Mouse (Mus musculus) lung, postnatal 0 days (tissue): ENCODE data around the gene Galm. TPM values are rescaled to one million over a fixed set of nuclear protein-coding genes. Genes with fewer than 3 reads are reported as not detected.

Experiments used
- ATAC-seq: fragments of 200-750 bp; cut with Nextera tagmentation; 2 replicates; pipeline ENCODE4 v1.8.0; 2017; ENCODE audit warnings: moderate library complexity
- DNase-seq: peaks from one replicate; pipeline ENCODE4 v3.0.0-alpha.2; 2016; ENCODE audit warnings: low spot score
- H3K27ac ChIP-seq: fragments of 300-500 bp; sonication (generic); 2 replicates; pipeline ENCODE4 v1.5.1; 2014; ENCODE audit warnings: antibody characterized with exemption, mild to moderate bottlenecking, low read length, mixed read lengths
- H3K27me3 ChIP-seq: fragments of 300-500 bp; sonication (generic); replicated peaks from 2 replicates; pipeline ENCODE4 v1.6.1; 2014; ENCODE audit warnings: low read length, mixed read lengths; ENCODE audit not compliant: insufficient read depth
- H3K36me3 ChIP-seq: fragments of 300-500 bp; sonication (generic); 2 replicates; pipeline ENCODE4 v1.6.1; 2014; ENCODE audit warnings: low read length, mixed read lengths; ENCODE audit not compliant: insufficient read depth
- H3K4me1 ChIP-seq: fragments of 300-500 bp; sonication (generic); 2 replicates; pipeline ENCODE4 v1.6.1; 2014; ENCODE audit warnings: antibody characterized with exemption, low read depth, low read length, mixed read lengths; ENCODE audit not compliant: insufficient read depth
- H3K4me2 ChIP-seq: fragments of 300-500 bp; sonication (generic); replicated peaks from 2 replicates; pipeline ENCODE4 v1.6.1; 2014; ENCODE audit warnings: low read depth, mild to moderate bottlenecking, low read length, moderate library complexity, mixed read lengths
- H3K4me3 ChIP-seq: fragments of 300-500 bp; sonication (generic); 2 replicates; pipeline ENCODE4 v1.5.1; 2014; ENCODE audit warnings: low read depth, low read length
- H3K9ac ChIP-seq: fragments of 300-500 bp; sonication (generic); replicated peaks from 2 replicates; pipeline ENCODE4 v1.6.1; 2014; ENCODE audit warnings: low read depth, mild to moderate bottlenecking
- H3K9me3 ChIP-seq: fragments of 300-500 bp; sonication (generic); 2 replicates; pipeline ENCODE4 v1.6.1; 2016; ENCODE audit warnings: low read length, mixed read lengths
- CTCF ChIP-seq: IDR thresholded peaks from 2 replicates; pipeline ENCODE4 v1.5.1; 2016; ENCODE audit warnings: antibody characterized with exemption, mild to moderate bottlenecking
- EP300 ChIP-seq: IDR thresholded peaks from 2 replicates; pipeline ENCODE4 v1.6.1; 2016; ENCODE audit warnings: antibody characterized with exemption, mild to moderate bottlenecking, control low read depth
- WGBS: fragments of 180-500 bp; shearing (Covaris S2); extraction: QIAGEN DNeasy Blood & Tissue Kit; methylation state at CpG from one replicate; pipeline ENCODE4 v1.1.7; 2014; 5-methylcytosine and 5-hydroxymethylcytosine counted together
- polyA plus RNA-seq: library from polyadenylated mRNA; unstranded; fragments of >200 nt; fragmentation: Nextera tagmentation; extraction: Ambion mirVana; gene quantifications from 2 replicates; pipeline ENCODE4 v1.2.1, GENCODE M21; 2015

Galm gene
- 7.5 and 8.6 TPM in 2 replicates for polyA plus RNA-seq

DNA sequence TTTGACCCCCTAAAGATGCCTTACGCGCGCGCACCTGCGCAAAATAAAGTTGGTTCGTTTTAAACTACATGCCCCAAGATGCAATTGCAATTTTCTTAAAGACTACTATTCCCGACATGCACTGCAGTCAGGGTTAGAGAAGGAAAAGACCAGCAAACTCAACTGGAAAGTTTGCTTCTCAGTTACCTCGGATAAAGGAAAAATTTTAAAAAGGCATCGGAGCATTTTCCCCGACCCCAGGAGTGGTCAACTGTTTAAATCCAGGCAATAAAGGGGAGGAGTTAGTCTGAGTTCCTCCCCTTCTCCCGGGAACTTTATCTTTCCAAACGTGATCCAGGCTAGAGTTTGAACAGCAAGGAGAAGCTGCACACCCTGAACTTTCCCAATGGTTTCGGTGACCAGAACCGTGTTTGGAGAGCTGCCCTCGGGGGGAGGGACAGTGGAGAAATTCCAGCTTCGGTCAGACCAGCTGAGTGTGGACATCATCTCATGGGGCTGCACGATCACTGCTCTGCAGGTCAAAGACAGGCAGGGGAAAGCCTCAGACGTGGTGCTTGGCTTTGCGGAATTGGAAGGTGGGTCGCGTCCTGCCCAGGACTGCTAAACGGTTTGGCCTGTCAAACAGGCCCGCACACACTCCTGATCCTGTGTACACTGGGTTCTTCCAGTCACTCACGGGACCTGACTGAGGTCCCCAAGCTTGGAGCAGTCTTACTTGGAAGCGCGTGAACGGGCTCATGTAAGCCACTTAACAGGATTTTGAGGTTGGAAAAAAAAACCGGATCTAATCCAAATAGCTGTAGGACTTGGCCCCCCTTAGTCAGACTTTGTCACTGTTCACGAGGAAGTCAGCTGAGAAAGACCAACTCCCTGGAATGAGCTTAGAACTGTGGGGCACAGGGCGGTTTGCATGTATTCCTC is at the start of gene Galm:
Galm (plus strand) TSS at position 141 of the 921 bp plus-strand sequence.
- H3K9ac ChIP-seq = peak within 1 kb of the TSS; percentile 48; the same call in 1 of the 2 replicates
- no peaks in the 10 kb centered on the region; the same call in 1 of the 2 replicates for H3K4me1 ChIP-seq
- peak within 1 kb of the TSS; percentile 71 for H3K27ac ChIP-seq
- ATAC-seq (peak; percentile 82), DNase-seq (peak; percentile 84)
- peak within 1 kb of the TSS; percentile 44 for H3K4me3 ChIP-seq
- H3K36me3 ChIP-seq = no peaks in the 10 kb centered on the region
- H3K4me2 ChIP-seq = peak within 1 kb of the TSS; percentile 66
- 3% methylated on average over 30 of the region's 30 CpGs for WGBS
- no peaks in the 10 kb centered on the region for H3K27me3 ChIP-seq
- TF ChIP-seq EP300 (no peak), CTCF (no peak)
- no peaks in the 10 kb centered on the region for H3K9me3 ChIP-seq

DNA sequence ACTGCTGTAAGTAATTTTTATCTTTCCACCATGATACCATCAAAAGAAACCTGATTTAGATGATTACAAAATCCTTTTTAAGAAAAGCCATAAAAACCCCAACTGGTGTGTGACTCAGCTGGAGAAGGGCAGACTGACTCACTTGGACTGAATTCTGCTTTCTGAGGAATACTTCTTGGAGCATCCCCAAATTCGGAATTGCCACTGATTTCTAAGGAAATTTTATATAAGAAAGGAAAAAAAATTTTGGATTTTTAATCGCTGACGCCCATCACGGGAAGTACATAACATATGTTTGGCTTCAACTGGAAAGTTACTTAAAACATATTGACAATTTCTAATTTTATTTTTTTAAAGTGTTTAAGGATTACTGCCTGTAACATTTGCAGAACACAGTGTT is 48.5 kb upstream of the Galm start:
- TF ChIP-seq CTCF (no peak), EP300 (no peak)

DNA sequence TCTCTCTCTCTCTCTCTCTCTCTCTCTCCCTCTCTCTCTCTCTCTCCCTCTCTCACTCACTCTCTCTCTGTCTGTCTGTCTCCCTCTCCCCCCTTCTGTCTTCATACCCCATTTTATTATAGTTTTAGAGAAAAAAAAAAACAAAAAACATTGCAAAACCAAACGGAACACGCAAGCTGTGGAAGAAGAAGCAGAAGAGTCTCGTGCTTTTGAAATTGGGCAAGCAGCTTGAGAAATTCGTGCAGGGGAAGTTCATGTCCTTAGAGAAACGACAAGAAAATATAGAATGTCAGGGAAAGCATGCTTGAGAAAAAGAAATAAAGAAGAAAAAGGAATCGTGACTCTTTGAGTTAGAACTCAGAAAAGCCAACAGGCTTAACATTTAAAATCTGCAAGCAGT is 44.0 kb upstream of the Galm start:
- DNase-seq (peak; percentile 49), ATAC-seq (no peak)
- no peak overlapping the region for H3K4me3 ChIP-seq
- WGBS = 55% methylated on average over 6 of the region's 6 CpGs
- no peaks in the 10 kb centered on the region for H3K9me3 ChIP-seq
- H3K9ac ChIP-seq = no peak overlapping the region
- no peaks in the 10 kb centered on the region for H3K4me1 ChIP-seq
- H3K27me3 ChIP-seq = no peaks in the 10 kb centered on the region
- no peak overlapping the region for H3K4me2 ChIP-seq
- TF ChIP-seq CTCF = no peak
- TF ChIP-seq EP300 = no peak
- no peak overlapping the region for H3K27ac ChIP-seq
- H3K36me3 ChIP-seq = no peaks in the 10 kb centered on the region

More for the DNA sequence above, 48.5 kb upstream of the Galm start:
- Histone ChIP-seq H3K9me3 (no peaks in the 10 kb centered on the region), H3K27ac (no peak overlapping the region), H3K27me3 (no peaks in the 10 kb centered on the region), H3K4me2 (no peak overlapping the region), H3K36me3 (no peaks in the 10 kb centered on the region), H3K4me1 (no peaks in the 10 kb centered on the region), H3K9ac (no peak overlapping the region), H3K4me3 (no peak overlapping the region)
- 86% methylated on average over 4 of the region's 4 CpGs for WGBS
- peak; percentile 13 for DNase-seq
- no peak for ATAC-seq

DNA sequence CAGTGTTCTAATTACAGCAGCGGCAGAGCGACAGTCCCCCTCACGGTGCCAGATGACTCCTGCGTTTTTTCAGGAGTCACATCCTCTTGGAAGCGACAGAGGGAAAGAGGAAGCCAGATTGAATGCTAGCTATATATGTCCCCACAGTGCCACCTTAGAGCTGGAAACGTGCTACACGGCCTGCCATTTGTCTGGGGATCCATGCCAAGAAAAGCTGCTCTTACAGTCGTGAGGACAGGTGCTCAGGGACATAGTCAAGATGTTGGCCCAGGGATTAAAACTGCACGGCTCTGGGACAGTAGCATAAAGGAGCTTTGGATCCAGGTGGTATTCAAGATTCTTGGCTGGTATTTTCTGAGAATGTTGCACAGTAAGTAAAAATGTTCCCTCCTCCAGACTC is 42.8 kb upstream of the Galm start:
- ATAC-seq (no peak), DNase-seq (no peak)
- no peaks in the 10 kb centered on the region for H3K4me1 ChIP-seq
- TF ChIP-seq EP300 (no peak), CTCF (no peak)
- H3K4me2 ChIP-seq = no peak overlapping the region
- no peaks in the 10 kb centered on the region for H3K36me3 ChIP-seq
- no peak overlapping the region for H3K27ac ChIP-seq
- H3K27me3 ChIP-seq = no peaks in the 10 kb centered on the region
- no peak overlapping the region for H3K9ac ChIP-seq
- H3K4me3 ChIP-seq = no peak overlapping the region
- 42% methylated on average over 9 of the region's 9 CpGs for WGBS
- H3K9me3 ChIP-seq = no peaks in the 10 kb centered on the region

DNA sequence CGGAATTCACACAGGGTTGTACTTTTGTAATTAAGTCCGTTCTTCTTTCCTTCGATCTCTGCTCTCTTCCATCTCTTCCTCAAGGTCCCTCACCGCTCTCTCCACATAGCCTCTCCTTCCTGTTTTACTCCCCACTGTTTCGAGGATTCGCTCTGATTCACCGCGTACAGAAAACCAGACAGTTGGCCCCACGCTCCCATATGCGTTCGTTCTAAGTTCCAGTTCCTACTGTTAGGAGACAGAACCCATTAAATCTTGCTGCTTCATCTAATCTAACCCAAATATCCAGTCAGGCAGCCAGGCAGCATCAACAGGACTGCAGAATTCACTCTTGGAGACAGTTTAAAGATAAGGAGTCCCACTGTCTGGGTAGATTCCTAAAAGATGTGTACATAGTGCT is 40.7 kb upstream of the Galm start:
- Histone ChIP-seq H3K27ac (no peak overlapping the region), H3K9me3 (no peaks in the 10 kb centered on the region), H3K4me2 (no peak overlapping the region), H3K9ac (no peak overlapping the region), H3K4me1 (no peaks in the 10 kb centered on the region), H3K36me3 (no peaks in the 10 kb centered on the region), H3K4me3 (no peak overlapping the region), H3K27me3 (no peaks in the 10 kb centered on the region)
- DNase-seq (no peak), ATAC-seq (no peak)
- WGBS = 77% methylated on average over 11 of the region's 11 CpGs
- TF ChIP-seq CTCF = no peak
- no peak for TF ChIP-seq EP300

DNA sequence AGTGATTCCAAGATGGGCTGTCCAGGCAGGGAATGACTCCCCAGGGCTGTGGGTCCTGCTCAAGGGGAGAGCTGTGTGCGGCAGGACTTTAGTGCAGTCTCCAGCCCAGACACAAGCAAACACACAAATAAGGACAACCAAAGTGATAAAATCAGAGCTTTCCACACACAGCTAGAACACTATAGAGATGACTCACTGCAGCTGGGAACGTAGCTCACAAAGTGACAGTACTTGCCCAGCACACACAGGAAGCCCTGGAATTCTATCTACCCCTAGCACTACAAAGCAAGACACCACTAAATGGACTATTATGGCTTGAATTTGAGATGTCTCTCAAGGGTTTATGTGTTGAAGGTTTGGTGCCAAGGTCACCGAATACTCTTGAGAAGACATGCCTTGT is 39.1 kb upstream of the Galm start:
- 91% methylated on average over 3 of the region's 3 CpGs for WGBS
- Histone ChIP-seq H3K36me3 (no peaks in the 10 kb centered on the region), H3K9ac (no peak overlapping the region), H3K9me3 (no peaks in the 10 kb centered on the region), H3K27ac (no peak overlapping the region), H3K4me3 (no peak overlapping the region), H3K4me2 (no peak overlapping the region), H3K4me1 (no peaks in the 10 kb centered on the region), H3K27me3 (no peaks in the 10 kb centered on the region)
- TF ChIP-seq EP300 = no peak
- no peak for TF ChIP-seq CTCF
- ATAC-seq = no peak
- no peak for DNase-seq
